Mouse (Mus musculus): ENCODE measurements at regions not wholly inside any gene's neighbourhood (a gene's known extent, or its start where the extent isn't known, plus 50 kb on each side); places are given as distances from the start of the nearest gene placed in this dataset.

DNA sequence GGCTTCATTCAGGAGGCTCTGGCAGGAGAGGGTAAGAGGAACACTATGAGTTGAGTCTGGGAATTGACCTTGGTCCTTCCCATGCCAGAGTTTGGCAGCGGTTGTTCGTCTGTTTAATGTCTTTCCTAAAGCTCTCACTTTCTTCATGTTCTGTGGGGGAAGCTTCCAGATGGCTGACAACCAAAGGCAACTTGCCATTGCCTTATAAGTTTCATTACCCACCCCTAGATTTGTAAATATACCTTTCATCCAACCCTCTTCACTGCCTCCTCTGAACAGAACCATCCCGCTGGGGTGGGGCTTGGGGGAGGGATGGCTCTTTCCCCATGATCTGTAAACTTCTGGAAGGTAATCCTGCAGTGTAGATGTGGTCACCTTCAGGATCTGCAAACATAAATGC is 109.7 kb upstream of the Tmc3 start:
- no peak for DNase-seq (ENCODE audit: low spot score in 2 of 2)

DNA sequence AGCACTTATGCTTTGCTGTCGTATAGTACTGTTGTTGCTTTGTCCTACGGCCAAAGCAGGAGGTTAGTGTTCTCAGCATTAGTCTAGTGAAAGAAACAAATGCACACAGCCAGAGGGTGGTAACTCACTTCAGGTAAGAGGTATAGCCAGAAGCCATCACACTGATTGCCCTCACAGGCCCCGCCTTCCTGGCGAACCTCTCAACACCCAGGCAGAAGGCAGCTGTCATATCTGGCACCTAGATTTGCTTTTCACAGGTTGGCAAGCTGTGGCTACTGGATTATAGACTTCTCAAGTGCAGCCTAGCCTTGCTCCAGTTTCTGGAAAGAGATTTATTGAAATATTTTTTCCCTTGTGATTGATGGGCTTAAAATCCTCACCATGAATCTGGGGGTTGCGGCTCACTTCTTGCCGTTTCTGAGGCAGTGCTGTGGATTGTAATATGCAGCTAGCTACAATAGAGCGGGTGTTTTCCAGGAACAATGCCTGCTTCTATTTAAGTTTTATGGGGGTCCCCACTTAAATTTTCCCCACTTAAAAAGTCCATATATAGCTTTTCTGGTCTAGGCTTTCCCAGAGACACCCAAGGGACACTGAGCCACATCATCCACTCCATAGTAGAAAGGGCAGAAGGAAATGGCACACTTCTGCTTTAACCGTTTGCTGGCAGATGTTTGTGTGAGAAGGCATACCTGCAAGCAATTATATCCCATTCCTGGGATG is 109.1 kb upstream of the Tmc3 start:
- DNase-seq (ENCODE audit: low spot score in 2 of 2), result peak in 1 of 2 experiments; percentile 10

DNA sequence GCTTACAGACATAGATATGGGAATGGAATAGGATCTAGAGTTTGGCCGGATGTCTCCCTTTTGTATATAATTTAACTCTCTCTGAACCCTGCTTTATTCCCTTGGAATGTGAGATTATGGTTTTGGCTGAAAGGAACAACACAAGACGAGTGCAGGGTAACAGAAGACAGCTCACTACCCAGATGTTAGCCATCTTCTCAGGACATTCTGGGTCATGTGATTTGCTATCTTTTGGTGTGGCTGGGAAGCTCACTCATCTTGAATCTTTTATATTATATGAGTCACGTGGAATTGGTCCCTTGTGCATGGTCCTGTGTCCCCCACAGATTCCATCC is 108.6 kb upstream of the Tmc3 start:
- DNase-seq (ENCODE audit: low spot score in 2 of 2), result no peak

GRCm38 (mm10) chr7:83476861-83477260 is 107.9 kb upstream of the Tmc3 start:
- DNase-seq (ENCODE audit: low spot score in 2 of 2), result no peak

- no peak for DNase-seq (ENCODE audit: low spot score in 2 of 2)
Observed at GRCm38 (mm10) chr7:83477661-83478121, 107.0 kb upstream of the Tmc3 start.

GRCm38 (mm10) chr7:83481655-83482054 is 103.1 kb upstream of the Tmc3 start:
- no peak for DNase-seq (ENCODE audit: low spot score in 2 of 2)

- no peak for DNase-seq (ENCODE audit: low spot score in 2 of 2)
Observed at GRCm38 (mm10) chr7:83482254-83482653, 102.5 kb upstream of the Tmc3 start.

- no peak for DNase-seq (ENCODE audit: low spot score in 2 of 2)
Observed at GRCm38 (mm10) chr7:83482671-83483304, 101.9 kb upstream of the Tmc3 start.

GRCm38 (mm10) chr7:83486156-83486750 is 98.5 kb upstream of the Tmc3 start:
- no peak for DNase-seq (ENCODE audit: low spot score in 2 of 2)

DNA sequence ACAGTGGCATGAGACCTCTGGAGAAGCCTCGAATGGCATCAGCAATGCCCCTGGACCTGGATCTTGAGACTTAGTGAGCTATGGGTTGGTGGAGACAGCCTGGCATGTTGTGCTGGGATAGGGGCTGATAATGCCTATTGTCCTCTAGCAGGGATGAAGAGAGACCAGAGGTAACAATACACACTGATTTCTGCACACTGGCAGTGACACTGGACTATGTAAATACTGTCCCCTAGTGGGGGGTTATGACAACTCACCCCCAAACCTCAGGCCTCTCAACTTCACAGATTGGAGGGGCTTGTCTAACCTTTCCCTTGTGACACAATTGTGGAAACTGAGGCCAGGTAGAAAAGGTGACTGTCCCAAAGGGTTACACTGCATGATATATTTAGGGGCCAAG is 94.9 kb upstream of the Tmc3 start:
- DNase-seq (ENCODE audit: low spot score in 2 of 2), result peak in 1 of 2 experiments; percentile 11

DNA sequence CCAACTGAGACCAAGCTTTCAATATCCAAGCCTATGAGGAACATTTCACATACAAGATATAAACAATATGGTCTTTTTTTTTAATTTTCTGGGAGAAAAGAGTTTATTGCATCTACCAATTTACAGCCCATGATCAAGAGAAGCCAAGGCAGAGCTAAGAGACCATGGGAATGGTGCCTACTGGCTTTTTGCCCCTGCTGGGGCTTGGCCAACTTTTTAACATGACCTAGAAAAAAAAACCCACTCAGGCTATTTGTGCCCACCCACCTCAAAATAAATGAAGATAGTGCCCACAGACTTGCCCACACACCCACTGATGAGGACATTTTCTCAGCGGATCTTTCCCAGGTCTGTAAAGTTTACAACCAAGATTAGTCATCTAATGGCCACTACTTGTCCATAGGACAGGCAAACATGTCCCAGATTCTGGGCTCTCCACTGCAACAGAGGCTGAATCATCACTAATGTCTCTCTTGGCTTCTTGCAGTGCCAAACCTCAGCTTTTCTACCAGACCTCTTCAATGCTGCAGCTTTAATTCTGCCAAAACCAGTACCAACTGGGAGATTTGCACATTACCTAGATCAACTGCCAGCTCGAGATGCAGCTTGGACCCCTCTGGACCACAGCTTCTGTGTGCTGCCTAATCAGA is 79.6 kb upstream of the Tmc3 start:
- DNase-seq (ENCODE audit: low spot score in 2 of 2), result no peak

- DNase-seq (ENCODE audit: low spot score in 2 of 2), result no peak
Observed at GRCm38 (mm10) chr7:83516295-83516694, 68.4 kb upstream of the Tmc3 start.

GRCm38 (mm10) chr7:83521511-83521910 is 63.2 kb upstream of the Tmc3 start:
- peak in 1 of 2 experiments; percentile 33 for DNase-seq (ENCODE audit: low spot score in 2 of 2)

Measured in left cerebral cortex, adult 8-10 months (tissue).